ENCODE assay signal across 8 mouse cellular contexts in genomic region chr5:100429344-100430075, GRCm38 (mm10). TPM values are rescaled to one million over a fixed set of nuclear protein-coding genes. Genes with fewer than 3 reads are reported as not detected.
DNase-seq lines count a peak whose midpoint lies in the region; ATAC-seq lines count a peak whose summit lies in the region.

No protein-coding gene starts in this region.

- H3K4me1 ChIP-seq in hindbrain, embryonic 16.5 days (ENCODE audit: control insufficient read depth, insufficient read depth, low read depth, low read length) = peaks cover 30% of the 10 kb centered on the region

- peak overlapping the region; percentile 94 for H3K9ac ChIP-seq in hindbrain, embryonic 16.5 days (ENCODE audit: low read depth, low read length)

- peaks cover 46% of the 10 kb centered on the region for H3K79me2 ChIP-seq in macrophage (ENCODE audit: inconsistent target)

- under 1% methylated on average over 52 of the region's 53 CpGs for WGBS in hindbrain, embryonic 16.5 days
- under 1% methylated on average over 52 of the region's 53 CpGs for WGBS in macrophage (ENCODE audit: missing documents)

- H3K4me3 ChIP-seq in hindbrain, embryonic 16.5 days (ENCODE audit: low read length) = peak overlapping the region; percentile 82
- H3K4me3 ChIP-seq in macrophage (ENCODE audit: inconsistent target) = peak overlapping the region; percentile 72

- no peaks in the 10 kb centered on the region for H3K27me3 ChIP-seq in hindbrain, embryonic 16.5 days (replicated peaks; ENCODE audit: control insufficient read depth, insufficient read depth, low read length)

- 0 out of 2 replicates have a peak, but pooled peaks cover 2% of the 10 kb centered on the region for H3K36me3 ChIP-seq in hindbrain, embryonic 16.5 days (ENCODE audit: control insufficient read depth, insufficient read depth, low read length)
- H3K36me3 ChIP-seq in macrophage (ENCODE audit: inconsistent target) = peaks cover 15% of the 10 kb centered on the region; the same call in 1 of the 2 replicates

- H3K27ac ChIP-seq in hindbrain, embryonic 16.5 days (ENCODE audit: low read depth, low read length) = peak overlapping the region; percentile 94
- H3K27ac ChIP-seq in macrophage = peak overlapping the region; percentile 73

- no peaks in the 10 kb centered on the region for H3K9me3 ChIP-seq in hindbrain, embryonic 16.5 days (ENCODE audit: control insufficient read depth, low read length)

- peak overlapping the region; percentile 78 for H3K4me2 ChIP-seq in hindbrain, embryonic 16.5 days (ENCODE audit: low read length)

- peak; percentile 88 for DNase-seq in WW6 (ENCODE audit: low read depth, low spot score)
- DNase-seq in cerebellum, postnatal 4 days (ENCODE audit: low spot score in 2 of 2) = peak; percentile 74 to 89
- peak; percentile 94 for DNase-seq in gastrocnemius, adult 18-20 months (ENCODE audit: low spot score)
- DNase-seq in left cerebral cortex, adult 18-20 months (ENCODE audit: low spot score in 2 of 2) = peak; percentile 86 to 91
- peak; percentile 95 for DNase-seq in right cerebral cortex, adult 18-20 months
- DNase-seq in urinary bladder, postnatal 10 days (ENCODE audit: low spot score) = peak; percentile 63

- ATAC-seq in hindbrain, embryonic 16.5 days = peak; percentile 99

RNA-seq across cellular contexts. Expression of gene Sec31a, which starts 13.5 kb away (rescaled TPM):
- 10 to 100 TPM; 57.6 to 64.1 TPM for total RNA-seq in gastrocnemius, adult 18-20 months (2021)
- polyA plus RNA-seq in hindbrain, embryonic 16.5 days (2015; fragmentation: Nextera tagmentation; extraction: Ambion mirVana) = 84.2 and 108 TPM in 2 replicates
- total RNA-seq in left cerebral cortex, adult 18-20 months (2021) = 100 to 1,000 TPM; 113 to 116 TPM
- 100 to 1,000 TPM in 10 of 26 experiments, 10 to 100 TPM in 16; 39.1 to 170 (median 89.4) TPM for total RNA-seq in macrophage (2018; cell fraction: chromatin; rRNA removed)
- total RNA-seq in macrophage (2018; cell fraction: cytosol; rRNA removed) = 100 to 1,000 TPM in 1 of 26 experiments, 10 to 100 TPM in 25; 71.2 to 105 (median 86.6) TPM
- total RNA-seq in macrophage (2018; cell fraction: nucleus; rRNA removed) = 100 to 1,000 TPM in 8 of 26 experiments, 10 to 100 TPM in 18; 42.3 to 134 (median 82.5) TPM
- 76.4 to 148 TPM (median 91.1 TPM) in 3 replicates for polyA plus RNA-seq in macrophage (2018)

Comparison
In these comparisons a context has a peak if more than half of its experiments do, and no peak if none do; other contexts are left out.
1. Peak in every context shown above with its lines: DNase-seq, ATAC-seq, H3K4me3 ChIP-seq and H3K27ac ChIP-seq.